Mouse (Mus musculus): ENCODE results near the gene Pqlc3.

DNA sequence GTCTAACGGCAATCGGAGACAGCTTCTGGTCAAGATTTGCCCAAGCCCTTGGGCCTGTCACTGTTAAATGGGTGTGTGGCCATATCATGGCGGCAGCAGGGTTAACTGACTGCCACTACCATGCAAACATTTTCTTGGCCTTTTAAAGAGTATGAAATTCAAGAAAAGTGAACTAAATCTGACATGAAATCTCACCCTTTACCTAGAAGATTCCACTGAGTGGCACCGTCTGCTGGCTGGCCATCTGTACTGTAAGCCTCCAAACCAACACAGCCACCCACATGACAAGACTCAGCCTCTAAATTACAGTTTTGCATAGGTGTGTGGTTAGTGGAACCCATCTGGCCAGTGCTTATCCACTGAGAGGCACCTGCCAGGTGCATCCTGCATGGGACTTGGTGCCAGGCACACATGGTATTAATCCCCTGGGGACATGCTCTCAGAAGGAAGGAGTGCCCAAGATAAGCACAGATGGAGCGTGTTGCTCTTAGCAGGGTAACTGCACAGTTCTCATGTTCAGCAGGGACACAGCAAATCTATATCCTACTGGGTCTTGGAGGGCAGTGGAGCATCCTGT is 3.2 kb downstream of the Pqlc3 start:
- TF ChIP-seq CTCF (IDR thresholded peaks at IDR 0.05) (no peak), POLR2A (IDR thresholded peaks at IDR 0.05; ENCODE audit: insufficient read depth, low read depth, low read length) (no peak), EP300 (IDR thresholded peaks at IDR 0.05; ENCODE audit: insufficient read depth, low read depth, low read length) (no peak)

All from heart, adult 2 months (tissue).